Mouse (Mus musculus): ENCODE measurements around the gene Pcyt1b.
A peak's percentile ranks its signal among the peaks of the same experiment; 100 is the strongest.

Pcyt1b gene

DNA sequence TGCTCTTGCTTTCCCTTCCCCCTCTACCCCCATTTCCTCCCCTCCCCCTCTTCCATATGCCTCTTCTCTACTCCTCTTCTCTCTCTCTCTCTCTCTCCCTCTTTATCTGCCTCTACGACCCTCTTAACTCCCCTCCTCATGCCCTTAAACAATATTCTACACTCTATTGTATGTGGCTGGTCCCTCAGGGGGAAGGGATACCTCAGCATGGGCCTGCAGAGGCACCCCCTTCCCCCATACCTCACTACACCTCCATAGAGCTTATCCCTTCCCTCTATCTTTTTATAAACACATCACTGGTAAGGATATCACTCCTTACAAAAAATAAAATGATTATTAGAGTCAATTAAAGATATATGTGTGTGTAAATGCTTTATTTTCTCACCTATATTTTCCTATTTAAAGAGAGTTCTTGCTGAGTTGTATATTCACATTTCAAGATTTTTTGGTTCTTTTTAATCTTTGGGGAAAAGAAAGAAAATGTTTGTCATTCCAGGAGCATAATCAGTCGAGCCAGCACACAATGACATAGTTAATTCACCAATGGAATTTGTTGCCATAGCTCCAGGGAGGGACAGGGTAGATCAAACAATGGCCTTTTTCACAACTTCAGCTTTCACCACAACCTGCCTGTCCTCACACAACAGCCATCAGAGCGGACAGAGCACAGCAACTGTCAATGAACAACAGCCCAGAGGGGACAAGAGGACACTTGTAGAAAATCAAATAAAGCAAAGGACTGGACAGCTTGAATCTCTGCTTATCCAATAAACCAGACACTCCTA is at the start of gene Pcyt1b:
Pcyt1b (plus strand) TSS at position 646 of the 785 bp plus-strand sequence.
- DNase-seq: no peak

DNA sequence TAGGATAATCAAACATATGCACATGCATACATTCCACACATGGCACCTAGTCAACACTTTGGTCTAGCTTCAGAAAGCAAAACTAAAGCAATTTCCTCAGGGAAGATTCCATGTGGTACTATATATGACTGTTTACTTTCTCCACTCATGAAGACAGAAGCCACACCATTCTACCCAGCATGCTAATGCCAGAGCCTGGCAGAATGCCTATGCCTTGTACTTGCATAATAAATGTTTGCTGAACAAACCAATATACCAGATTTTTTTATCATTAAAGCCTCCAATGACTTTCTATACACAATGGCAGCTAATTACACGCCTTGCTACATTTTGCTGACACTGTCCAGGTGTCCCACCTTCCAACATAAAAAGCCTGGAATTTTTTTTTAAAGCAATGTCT is 24.4 kb upstream of the Pcyt1b start:
- no peak for DNase-seq

DNA sequence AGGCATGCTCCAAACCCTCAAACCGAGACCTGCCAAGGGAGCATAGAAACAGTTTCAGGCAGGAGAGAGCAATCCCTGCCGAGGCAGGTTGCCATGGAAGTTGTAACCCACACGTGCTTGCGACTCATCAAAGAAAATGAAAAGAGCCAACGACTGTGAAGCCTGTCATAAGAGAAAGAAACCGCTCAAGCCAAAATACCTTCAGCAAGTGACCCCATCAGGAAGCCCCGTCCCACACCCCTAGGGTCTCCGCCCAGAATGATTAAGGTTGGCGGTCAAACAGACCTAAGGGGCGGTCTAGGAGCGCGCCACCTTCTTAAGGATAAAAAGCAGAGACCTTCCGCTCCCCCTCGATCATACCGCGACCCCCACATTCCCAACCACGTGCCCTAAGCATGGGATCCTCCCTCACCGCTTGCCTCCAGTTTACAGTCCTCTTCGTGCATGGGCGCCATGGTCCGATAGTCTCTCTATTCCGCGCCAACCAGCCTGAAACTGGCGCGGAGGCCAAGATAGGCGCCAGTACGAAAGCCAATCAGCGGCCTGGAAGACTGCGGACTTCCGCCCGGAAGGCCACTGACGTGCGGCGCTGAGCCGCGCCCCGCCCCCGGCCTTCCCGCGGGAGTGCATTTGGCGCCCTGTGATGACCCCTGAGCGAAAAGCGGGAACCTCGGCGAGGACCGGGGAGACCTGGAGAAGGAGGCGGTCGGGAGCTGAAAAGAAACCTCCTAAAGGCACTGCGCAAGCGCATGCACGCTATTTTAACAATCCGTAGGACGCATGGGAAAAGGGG is 22.8 kb upstream of the Pcyt1b start, which contains the start of gene Pola1:
Pola1 (minus strand) TSS at position 499 of the 793 bp plus-strand sequence.
- peak; percentile 89 to 91 for DNase-seq

DNA sequence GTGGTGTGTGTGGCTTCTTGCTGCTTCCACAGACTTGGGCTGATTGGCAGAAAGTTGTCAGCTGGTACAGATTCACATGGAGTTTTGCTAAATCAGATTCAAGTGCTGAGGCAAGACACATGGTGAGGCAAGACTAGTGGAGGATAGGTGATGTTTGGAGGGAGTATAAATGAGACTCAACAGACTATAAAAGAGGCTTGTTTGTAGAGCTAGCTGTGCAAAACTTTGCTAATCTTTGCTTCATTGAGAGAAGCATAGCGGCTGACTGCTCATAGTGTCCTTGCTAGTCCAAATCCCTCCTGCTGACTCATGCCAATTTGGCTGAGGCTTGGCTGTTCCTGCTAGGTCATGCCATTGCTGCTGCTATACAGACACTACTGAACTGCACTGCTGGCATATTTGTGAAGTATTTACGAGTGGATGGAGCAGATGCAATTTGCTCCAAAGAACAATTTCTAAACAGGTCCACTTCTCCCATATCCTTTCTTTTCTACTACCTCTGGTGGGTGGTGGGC is 19.7 kb upstream of the Pcyt1b start:
- peak; percentile 4 to 17 for DNase-seq

DNA sequence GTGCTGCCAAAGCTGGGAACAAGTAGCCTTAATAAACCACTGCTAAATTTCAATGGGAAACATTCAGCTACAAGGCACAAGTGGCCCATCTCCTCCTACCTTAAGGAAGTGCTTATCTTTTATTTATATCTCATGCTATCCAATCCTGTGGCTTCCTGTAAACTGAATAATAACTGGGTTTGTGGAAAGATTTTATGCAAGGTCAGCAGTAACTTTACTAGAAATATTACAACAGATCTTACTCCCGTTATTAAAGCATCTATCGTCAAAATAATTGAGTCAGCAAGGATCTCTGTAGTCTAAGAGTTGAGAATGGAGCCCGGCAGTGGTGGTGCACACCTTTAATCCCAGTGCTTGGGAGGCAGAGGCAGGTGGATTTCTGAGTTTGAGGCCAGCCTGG is 11.1 kb upstream of the Pcyt1b start:
- DNase-seq: no peak

DNA sequence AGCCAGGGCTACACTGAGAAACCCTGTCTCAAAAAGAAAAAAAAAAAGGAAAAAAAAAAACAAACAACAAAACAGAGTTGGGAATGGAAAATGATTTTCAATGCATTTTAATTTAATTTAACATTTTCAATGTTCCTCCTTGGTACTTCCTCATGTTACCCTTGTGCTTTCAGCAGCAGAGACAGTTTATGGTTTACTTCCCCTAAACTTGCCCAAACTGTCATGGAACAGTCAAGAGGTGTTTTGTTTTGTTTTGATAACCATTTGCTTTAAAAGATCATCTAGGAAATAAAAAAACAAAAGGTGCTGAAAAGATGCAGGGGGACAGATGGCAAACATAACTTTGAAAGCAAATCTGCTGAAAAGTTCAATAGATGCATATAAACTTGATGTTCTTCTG is 10.6 kb upstream of the Pcyt1b start:
- DNase-seq: no peak

DNA sequence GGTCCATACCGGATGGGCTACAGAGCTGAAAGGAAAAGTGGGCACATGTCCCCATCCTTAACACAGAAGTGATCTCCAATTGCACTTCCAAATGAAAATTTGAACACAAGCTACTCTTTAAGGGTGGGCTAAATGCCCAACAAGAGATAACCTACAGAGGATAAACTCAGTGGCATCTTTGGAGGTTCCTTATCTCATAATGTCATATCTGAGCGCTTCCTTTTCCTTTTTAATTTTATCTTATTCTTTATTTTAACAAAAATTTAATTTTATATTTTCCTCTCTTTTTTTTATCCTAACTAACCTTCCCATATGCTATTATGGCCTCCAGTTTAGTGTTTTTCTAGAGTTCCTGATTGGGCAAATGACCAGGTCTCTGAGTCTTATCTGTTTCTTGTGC is 3.9 kb upstream of the Pcyt1b start:
- DNase-seq: no peak

DNA sequence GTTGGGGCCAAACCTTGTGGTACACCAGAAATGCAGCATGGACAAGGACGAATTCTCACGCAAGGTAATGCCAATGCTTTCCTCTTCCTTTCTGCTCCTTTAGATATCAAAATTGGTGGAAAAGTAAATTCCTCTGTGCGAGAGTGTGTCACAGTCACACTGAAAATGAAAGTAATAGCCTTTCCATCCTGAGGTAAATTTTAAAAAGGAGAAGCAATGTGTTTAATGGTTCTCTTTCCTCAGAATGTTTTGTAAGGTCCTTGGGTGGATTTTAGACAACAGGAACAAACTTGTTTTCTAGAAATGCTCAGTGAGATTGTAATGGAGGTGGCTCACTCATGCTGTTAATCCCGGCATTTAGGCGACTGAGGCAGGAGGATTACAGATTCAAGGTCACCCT is 490 bp downstream of the Pcyt1b start:
- no peak for DNase-seq

DNA sequence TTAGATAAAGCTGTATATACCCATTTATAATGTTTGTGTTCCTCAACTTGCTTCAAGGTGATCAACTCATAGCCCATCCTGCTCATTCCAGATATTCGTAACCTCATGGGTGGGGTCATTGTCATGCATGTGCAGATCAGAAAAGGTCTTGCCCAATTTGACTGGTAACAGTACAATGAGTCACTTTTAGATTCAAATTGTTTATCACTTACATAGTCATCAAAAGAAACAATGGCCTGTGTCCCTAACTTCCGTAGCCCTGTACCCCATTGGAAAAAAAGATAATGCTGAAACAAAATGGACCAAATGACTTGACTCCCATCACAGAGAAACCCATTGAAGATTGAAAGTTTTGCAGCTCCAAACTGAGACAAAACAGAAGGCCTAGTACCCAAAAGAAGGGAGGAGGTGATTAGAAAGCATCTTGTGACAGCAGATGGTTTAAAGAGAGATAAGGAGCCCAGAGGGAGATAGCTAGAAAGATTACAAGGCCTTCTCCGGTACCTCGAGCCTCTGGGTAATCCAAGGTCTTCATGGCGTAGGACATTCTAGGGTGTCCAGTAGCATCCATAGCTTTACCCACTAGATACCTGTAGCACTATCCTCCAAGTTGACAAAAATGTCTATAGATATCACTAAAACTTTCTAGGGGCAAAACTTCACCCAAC is 9.4 kb downstream of the Pcyt1b start:
- DNase-seq: no peak

DNA sequence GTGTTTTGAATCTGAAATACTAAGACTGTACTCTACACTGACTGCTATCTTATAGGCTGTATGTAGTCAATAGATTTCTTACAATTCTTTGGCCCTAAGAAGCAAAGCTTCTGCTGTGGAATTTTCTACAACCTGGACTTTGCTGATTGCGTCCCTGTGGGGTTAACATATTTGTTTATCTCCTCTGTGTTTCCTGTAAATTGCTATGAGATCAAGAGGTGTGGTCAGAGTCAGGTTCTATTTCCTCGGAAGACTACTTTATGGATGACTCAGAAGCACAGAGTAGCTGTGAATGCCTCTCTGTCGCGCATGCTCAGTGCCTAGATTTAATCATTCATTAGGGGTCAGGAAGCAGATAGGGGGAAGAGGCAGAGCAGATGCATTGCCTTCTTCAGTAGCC is 10.1 kb downstream of the Pcyt1b start:
- no peak for DNase-seq

DNA sequence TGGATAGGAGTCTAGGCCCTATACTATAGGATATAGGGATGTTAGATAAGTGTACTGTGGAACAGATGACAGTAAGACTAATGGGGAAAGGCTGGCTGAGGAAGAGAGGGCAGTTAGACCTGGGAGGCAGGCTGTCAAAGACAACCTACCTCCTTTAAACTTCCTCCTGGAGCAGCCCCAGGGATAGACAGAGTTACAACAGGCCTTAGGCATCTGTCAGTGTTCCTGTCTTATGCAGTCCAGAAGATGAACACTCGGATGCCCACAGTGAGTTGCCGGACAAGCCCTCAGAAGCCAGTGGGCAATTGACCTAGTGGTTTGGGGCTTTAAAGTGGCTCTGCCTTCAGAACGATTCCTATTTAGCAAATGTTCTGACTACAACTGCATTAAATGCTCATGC is 19.8 kb downstream of the Pcyt1b start:
- no peak for DNase-seq

DNA sequence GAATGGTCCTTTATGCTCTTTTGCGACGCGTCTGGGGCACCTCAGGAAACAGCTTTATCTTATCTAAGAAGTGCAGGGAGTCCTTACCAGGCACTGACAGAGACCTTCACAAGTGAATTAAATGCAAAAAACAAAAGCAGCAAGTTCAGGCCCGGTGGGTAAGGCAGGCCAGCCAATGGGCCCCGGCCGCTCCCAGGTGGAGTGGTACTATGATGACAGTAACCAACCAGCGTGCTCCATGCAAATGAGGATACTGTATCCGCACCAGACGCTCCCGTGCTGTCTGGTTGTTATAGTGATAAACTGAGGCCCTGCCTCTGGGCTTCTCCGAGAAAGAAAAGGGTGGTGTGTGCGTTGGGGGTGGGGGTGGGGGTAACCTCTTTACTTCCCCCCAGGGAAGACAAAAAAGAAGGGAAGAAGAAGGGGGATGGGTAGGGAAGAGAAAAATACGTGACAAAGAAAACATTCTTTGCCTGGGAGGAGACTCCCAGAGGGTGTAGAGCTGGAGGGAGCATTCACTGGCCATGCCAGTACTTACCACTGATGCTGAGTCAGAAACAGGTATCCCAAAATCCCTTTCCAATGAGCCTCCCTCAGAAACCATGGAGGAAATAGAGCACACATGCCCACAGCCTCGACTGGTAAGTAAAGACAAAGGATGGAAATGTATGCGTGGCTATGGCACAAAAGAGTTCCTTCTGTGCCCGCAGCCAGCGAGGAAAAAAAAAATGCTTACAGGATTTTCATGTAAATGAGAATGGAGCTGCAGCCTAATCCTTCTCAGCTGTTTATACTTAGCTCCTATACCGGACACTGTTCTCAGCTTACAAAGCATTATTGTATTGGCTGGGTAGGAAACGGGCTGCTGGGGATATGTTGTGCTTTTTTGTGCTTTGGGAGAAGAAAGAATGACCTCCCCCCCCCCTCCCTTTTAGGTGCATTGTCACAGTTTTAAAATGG is 20.5 kb downstream of the Pcyt1b start:
- peak; percentile 13 to 20 for DNase-seq

DNA sequence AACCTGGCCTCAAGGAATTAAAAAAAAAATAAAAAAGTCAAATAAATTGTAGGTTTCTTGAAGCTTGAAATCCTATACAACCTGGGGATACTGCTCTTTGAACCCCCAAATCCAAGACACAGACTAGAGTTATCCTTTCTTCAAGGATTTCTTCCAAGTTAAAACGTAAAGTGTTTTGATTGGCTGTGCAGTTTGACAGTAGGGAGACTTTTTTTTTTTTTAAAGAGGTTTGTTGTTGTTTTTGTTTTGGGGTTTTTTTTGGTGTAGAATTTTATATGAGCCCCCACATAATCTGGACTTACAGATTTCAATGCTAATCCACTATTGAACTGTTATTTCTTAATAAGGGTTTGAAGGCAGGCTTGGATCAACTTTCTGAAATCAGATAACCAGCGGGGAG is 21.6 kb downstream of the Pcyt1b start:
- no peak for DNase-seq

DNA sequence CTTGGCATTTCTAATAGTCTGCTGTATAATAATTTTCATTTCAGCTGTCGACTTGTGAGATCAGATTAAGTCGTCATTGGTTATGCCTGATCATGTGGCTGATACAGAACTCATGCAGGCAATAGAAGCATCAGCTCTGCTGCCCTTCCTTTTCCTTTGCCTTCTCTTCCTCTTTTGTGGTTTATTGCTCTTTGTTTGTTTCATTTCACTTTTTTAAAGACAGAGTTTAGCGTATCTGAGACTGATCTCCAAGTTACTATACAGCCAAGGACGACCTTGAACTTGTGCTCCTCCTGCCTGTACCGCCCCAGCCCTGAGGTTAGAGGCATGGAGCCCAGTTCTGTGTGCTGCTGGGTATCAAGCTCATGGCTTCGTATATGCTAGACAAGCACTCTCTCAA is 34.6 kb downstream of the Pcyt1b start:
- no peak for DNase-seq

DNA sequence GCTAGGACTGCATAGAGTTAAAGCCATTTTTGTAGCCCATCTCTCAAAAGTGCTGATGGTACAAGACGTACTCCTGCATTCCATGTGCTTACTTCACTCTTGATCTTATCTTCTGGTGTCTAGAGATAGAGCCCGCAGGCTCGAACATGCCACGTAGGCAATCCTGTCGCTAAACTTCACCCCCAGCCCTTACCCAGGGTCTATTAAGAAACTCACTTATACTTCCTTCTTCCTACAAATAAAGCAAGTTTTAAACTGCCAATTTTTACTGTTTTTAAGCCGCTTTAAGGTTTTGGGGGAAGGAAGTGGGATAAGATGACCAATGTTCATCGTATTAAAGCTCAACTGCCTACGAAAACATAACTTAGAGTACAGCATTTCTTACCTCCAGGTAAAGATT is 36.0 kb downstream of the Pcyt1b start:
- no peak for DNase-seq

DNA sequence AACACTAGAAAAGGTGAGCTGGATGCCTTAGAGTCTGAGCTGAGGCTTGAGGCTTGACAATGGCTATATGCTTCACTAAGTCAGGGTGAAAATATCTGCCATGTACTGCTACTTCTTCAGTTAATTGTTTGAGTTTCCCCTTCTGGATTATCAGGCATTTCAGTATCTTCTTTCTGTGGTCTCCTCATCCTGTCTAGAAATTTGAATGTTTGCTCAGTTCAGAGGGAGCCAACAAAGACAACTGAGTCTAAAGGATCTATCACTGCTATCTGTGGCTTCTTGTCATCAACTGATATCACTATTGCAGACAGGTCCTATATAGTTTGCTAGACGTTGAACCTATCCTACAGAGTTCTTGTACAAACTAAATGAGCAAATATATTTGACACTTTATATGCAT is 42.9 kb downstream of the Pcyt1b start:
- no peak for DNase-seq

DNA sequence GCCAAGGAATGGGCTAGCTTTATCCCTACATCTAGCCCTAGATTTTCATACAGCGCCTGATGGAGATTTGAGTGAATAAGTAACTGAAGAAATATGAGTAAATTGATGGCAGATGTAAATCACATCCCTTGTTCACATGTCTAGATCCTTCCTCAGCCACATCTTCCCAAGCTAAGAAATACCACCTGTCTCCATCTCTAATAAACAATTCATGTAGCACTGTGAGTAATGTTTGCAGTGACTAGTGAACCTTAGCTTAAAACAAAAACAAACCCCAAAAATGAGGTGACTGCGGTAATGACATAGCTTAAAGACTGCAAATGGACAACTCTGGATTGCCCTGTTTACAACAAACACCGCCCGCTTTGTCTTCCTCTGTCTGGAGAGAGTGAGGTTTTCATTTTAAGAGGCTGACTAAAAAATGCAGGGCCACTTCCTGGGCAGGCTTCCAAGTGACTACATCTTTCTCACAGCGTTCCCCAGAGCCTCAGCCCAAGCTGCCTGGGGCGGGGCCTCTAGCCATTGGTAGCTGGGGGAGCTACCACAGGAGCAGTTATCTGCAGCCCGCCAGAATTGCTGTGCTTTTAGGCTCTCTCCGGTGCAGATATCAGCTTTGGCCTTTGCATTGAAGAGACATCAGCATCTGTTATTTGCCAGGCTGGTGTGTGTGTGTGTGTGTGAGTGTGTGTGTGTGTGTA is 46.0 kb downstream of the Pcyt1b start:
- peak; percentile 13 to 41 for DNase-seq

DNA sequence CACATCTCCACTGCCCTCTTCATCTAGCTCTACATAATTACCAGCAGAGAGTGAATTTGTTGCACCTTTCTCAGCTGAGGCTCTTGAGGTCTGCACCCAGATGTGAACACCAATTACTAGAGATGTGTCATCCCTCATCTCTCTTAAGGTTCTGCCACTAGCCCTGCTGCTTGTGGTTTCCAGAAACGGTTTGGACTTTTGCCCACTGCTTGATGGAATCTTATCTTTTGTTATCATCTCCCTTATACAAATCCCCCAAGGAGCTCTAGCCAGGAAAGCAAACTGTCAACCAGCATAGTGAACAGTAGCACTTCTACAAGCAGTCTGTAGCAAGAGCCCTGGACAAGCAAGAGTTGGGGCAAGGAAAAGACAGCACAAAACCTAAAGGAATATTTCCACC is 57.9 kb downstream of the Pcyt1b start:
- no peak for DNase-seq

DNA sequence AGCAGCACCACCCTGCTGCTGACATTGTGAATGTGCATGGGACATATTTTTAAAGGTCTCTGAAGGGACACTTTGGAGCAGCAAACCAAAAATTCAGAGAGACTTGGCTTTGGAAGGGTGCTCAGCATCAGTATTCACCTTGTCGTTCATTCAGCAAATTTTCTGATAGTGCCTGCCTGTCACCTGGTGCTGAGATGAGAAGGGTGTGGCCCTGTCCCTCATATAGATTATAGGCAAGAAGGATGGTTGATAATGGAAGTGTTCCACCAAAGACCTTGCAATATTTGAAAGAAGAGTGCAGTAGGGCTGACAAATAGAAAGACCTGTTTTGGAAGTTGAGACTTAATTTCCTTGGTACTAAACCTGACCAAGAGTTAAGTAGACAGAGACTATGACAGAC is 74.9 kb downstream of the Pcyt1b start:
- no peak for DNase-seq

DNA sequence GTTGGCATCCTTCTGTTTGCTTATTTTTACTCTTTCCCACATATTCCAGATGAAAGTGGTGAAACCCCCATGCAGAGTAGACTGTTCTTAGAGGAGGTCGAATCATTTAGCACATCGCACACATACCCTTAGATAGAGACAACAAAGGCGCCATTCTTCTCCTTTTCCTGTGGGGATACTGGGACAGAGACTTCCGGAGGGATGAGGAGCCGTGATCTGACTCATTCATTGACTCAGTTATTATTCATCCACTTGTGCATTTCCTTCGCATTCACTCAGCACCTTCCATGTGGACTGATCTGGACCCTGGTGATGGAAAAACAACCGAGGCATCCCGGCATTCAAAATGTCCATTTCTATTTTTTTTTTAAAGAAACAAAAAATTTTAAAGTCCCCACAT is 76.2 kb downstream of the Pcyt1b start:
- no peak for DNase-seq

DNA sequence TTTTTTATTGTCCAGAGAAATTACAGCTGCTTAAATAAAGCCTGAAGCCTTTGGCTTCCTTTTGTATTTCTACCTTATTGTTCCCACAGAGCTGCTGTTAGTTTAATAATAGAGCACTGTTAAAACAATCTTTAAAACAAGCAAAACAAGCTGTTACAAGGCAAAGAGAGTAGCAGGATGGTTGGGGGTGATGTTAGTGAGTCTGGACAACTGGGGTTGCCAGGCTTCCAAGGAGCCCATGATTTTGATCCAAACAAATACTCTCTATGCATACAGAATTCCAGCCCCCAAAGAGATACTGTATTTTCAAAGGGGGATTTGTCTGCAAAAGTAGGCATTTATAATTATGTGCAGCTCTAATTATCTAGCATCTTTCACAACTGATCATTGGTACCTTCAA is 77.7 kb downstream of the Pcyt1b start:
- DNase-seq: no peak
